Mouse (Mus musculus) C2C12 (cell line): ENCODE data around the gene Gpha2.

Experiments
- CEBPB ChIP-seq: IDR thresholded peaks from one replicate; pipeline ENCODE4 v1.6.1; 2011; ENCODE audit warnings: low read depth, mild to moderate bottlenecking, control low read depth, moderate library complexity
- CTCF ChIP-seq: IDR thresholded peaks from one replicate; pipeline ENCODE4 v1.5.1; 2011; ENCODE audit not compliant: control insufficient read depth, insufficient read depth, insufficient read length
- FOSL1 ChIP-seq: IDR thresholded peaks from one replicate; pipeline ENCODE4 v1.8.0; 2011; ENCODE audit warnings: mild to moderate bottlenecking, low read length; ENCODE audit not compliant: poor library complexity, insufficient read depth, severe bottlenecking
- MAX ChIP-seq: IDR thresholded peaks from one replicate; pipeline ENCODE4 v1.6.1; 2011; ENCODE audit warnings: mild to moderate bottlenecking, control low read depth
- MYOD1 ChIP-seq: IDR thresholded peaks from one replicate; pipeline ENCODE4 v1.6.1; 2011; ENCODE audit warnings: low read depth; ENCODE audit not compliant: control insufficient read depth, insufficient read length
- MYOG ChIP-seq: IDR thresholded peaks from one replicate; pipeline ENCODE4 v1.6.1; 2011; ENCODE audit not compliant: control insufficient read depth, insufficient read length; ENCODE audit errors: extremely low read depth

GRCm38 (mm10) chr19:6260428-6260827 lies 34.2 kb downstream of the Gpha2 start:
- TF ChIP-seq CTCF: no peak
- TF ChIP-seq MYOG: no peak
- no peak for TF ChIP-seq CEBPB
- TF ChIP-seq MAX: no peak
- no peak for TF ChIP-seq MYOD1
- no peak for TF ChIP-seq FOSL1
